Mouse (Mus musculus): Measurements from ENCODE around the gene Pex11g.

DNA sequence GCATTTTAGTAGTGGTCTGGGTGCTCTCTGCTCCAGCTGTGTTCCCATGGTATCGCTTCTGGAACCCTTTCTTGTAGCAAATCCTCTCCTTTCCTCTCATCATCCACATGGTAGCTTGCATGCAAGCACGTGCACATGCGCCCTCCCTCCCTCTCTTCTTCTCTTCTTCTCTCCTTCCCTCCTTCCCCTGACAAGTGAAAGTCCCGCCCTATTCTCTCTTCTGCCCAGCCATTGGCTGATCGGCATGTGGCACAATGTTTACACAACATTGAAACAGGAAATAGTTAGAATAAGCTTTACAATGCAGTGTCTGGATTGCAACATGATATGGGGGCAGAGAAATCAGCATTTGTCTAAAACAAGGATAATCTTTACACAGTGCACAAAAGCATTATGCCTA is 14.1 kb upstream of the Pex11g start:
- TF ChIP-seq POLR2A (IDR thresholded peaks at IDR 0.05; ENCODE audit: extremely low read depth, insufficient read depth, low read length) (no peak), CTCF (IDR thresholded peaks at IDR 0.05; ENCODE audit: low read depth, low read length) (no peak)
